Mouse (Mus musculus) mammary gland, adult 2 months (tissue): ENCODE results near the gene Vmn1r43. TPM values are rescaled to one million over a fixed set of nuclear protein-coding genes. Genes with fewer than 3 reads are reported as not detected.

Experiments
- polyA plus RNA-seq: library from polyadenylated mRNA; depleted of rRNA; stranded (reverse); fragments of >200 nt; gene quantifications from 2 replicates; pipeline ENCODE4 v1.2.3, GENCODE M21; 2012; ENCODE audit warnings: low replicate concordance; rRNA removed

The Vmn1r43 gene
- polyA plus RNA-seq, result not detected in 2 replicates

GRCm38 (mm10) chr6:89876313-89876712 is at the start of gene Vmn1r43, which contains the start of gene Vmn1r42:
TSS of gene Vmn1r43 (minus strand) at chr6:89876413.
TSS of gene Vmn1r42 (minus strand) at chr6:89876413.

GRCm38 (mm10) chr6:89883360-89883759 is 7.1 kb upstream of the Vmn1r43 start, which contains the start of gene Vmn1r44:
TSS of gene Vmn1r44 (plus strand) at chr6:89883660.

Other genes starting within 250 kb of the Vmn1r43 start
- 8.5 and 13.5 TPM in 2 replicates for gene Txnrd3, start 232.4 kb downstream of the Vmn1r43 start, polyA plus RNA-seq
- not detected in 2 replicates for gene Vmn1r40, start 168.9 kb downstream of the Vmn1r43 start, polyA plus RNA-seq
- not detected in 2 replicates for gene Vmn1r41, start 135.6 kb downstream of the Vmn1r43 start, polyA plus RNA-seq
- not detected in 2 replicates for gene Vmn1r42, start within 50 bp of the Vmn1r43 start, polyA plus RNA-seq
- not detected in 2 replicates for gene Vmn1r44, start 7.2 kb upstream of the Vmn1r43 start, polyA plus RNA-seq
- gene Vmn1r45, start 64.2 kb upstream of the Vmn1r43 start, polyA plus RNA-seq, result not detected in 2 replicates
- gene Vmn1r46, start 92.9 kb upstream of the Vmn1r43 start, polyA plus RNA-seq, result not detected in 2 replicates
- not detected in 2 replicates for gene Vmn1r47, start 139.7 kb upstream of the Vmn1r43 start, polyA plus RNA-seq
- gene Vmn1r48, start 160.4 kb upstream of the Vmn1r43 start, polyA plus RNA-seq, result not detected in 2 replicates
- gene Vmn1r49, start 202.1 kb upstream of the Vmn1r43 start, polyA plus RNA-seq, result not detected in 2 replicates
- not detected in 2 replicates for gene Vmn1r50, start 225.0 kb upstream of the Vmn1r43 start, polyA plus RNA-seq
- not detected in 2 replicates for gene Vmn1r51, start 246.2 kb upstream of the Vmn1r43 start, polyA plus RNA-seq